In genomic region chr12:113906459-113906858, GRCm38 (mm10) we compare ENCODE assay signal across 32 mouse cellular contexts.
"Had no signal": no experiment of that assay in that cellular context is flagged by ENCODE, and none has a peak within 500 bp of the region (broad histone marks: within the 10 kb centered on the region; RNA-seq: fewer than 3 reads in every experiment).

No protein-coding gene starts in this region.

- H3K9me3 ChIP-seq: heart, embryonic 15.5 days; kidney, embryonic 15.5 days had no signal

- H3K9ac ChIP-seq: heart, embryonic 12.5 days; heart, embryonic 13.5 days; heart, embryonic 15.5 days; hindbrain, embryonic 12.5 days; hindbrain, embryonic 13.5 days; hindbrain, embryonic 14.5 days; hindbrain, embryonic 15.5 days; kidney, embryonic 15.5 days had no signal

- DNase-seq: heart, postnatal 10 days; heart, postnatal 14 days; heart, postnatal 36 days; heart, postnatal 4 days; kidney, adult 11 months; kidney, adult 18-20 months; kidney, adult 2 months; kidney, adult 8-10 months; kidney, adult 9 months; kidney, postnatal 10 days; kidney, postnatal 14 days; kidney, postnatal 36 days; kidney, postnatal 4 days; layer of hippocampus, adult 9-11 months; layer of hippocampus, postnatal 36 days had no signal

- ATAC-seq: hindbrain, embryonic 16.5 days; hindbrain, postnatal 0 days; inflammation-experienced regulatory T-cells, adult 6 months had no signal

- H3K36me3 ChIP-seq: heart, embryonic 10.5 days; heart, embryonic 12.5 days; heart, embryonic 13.5 days; heart, embryonic 15.5 days; hindbrain, embryonic 10.5 days; hindbrain, embryonic 12.5 days; hindbrain, embryonic 13.5 days; hindbrain, embryonic 15.5 days; kidney, embryonic 15.5 days had no signal

- H3K27me3 ChIP-seq: heart, embryonic 12.5 days; heart, embryonic 13.5 days; heart, embryonic 15.5 days; hindbrain, embryonic 12.5 days; hindbrain, embryonic 13.5 days; hindbrain, embryonic 15.5 days; kidney, embryonic 15.5 days had no signal

- H3K4me1 ChIP-seq: heart, embryonic 10.5 days; heart, embryonic 12.5 days; heart, embryonic 13.5 days; heart, embryonic 15.5 days; hindbrain, embryonic 10.5 days; hindbrain, embryonic 12.5 days; hindbrain, embryonic 13.5 days; hindbrain, embryonic 15.5 days; kidney, embryonic 15.5 days had no signal

- H3K27ac ChIP-seq: heart, embryonic 10.5 days; heart, embryonic 13.5 days; heart, embryonic 15.5 days; hindbrain, embryonic 10.5 days; hindbrain, embryonic 12.5 days; hindbrain, embryonic 13.5 days; hindbrain, embryonic 14.5 days; hindbrain, embryonic 15.5 days; hindbrain, postnatal 0 days; kidney, embryonic 15.5 days; kidney, postnatal 0 days; layer of hippocampus, adult 2 months; left cerebral cortex, adult 2 months had no signal

- H3K4me2 ChIP-seq: heart, embryonic 11.5 days; heart, embryonic 12.5 days; heart, embryonic 13.5 days; heart, embryonic 15.5 days; hindbrain, embryonic 12.5 days; hindbrain, embryonic 13.5 days; hindbrain, embryonic 14.5 days; hindbrain, embryonic 15.5 days; kidney, embryonic 15.5 days had no signal

- H3K4me3 ChIP-seq: heart, embryonic 10.5 days; heart, embryonic 12.5 days; heart, embryonic 13.5 days; heart, embryonic 15.5 days; hindbrain, embryonic 10.5 days; hindbrain, embryonic 12.5 days; hindbrain, embryonic 13.5 days; hindbrain, embryonic 15.5 days; kidney, embryonic 15.5 days; layer of hippocampus, adult 2 months; left cerebral cortex, adult 2 months had no signal
